Mouse (Mus musculus) frontal cortex, postnatal 10 days (tissue): ENCODE results near the gene Ldhd.
"Not testable (repeated sequence)": the region's sequence is repeated elsewhere in the genome, so short reads cannot be mapped to it uniquely, and the experiment has no call there.

Source experiments
- DNase-seq, 2 experiments: peaks; one replicate each; pipeline ENCODE4 v3.0.0; 2022; ENCODE audit warnings: low spot score in 2 of 2, mixed read lengths in 1 of 2

Ldhd gene

DNA sequence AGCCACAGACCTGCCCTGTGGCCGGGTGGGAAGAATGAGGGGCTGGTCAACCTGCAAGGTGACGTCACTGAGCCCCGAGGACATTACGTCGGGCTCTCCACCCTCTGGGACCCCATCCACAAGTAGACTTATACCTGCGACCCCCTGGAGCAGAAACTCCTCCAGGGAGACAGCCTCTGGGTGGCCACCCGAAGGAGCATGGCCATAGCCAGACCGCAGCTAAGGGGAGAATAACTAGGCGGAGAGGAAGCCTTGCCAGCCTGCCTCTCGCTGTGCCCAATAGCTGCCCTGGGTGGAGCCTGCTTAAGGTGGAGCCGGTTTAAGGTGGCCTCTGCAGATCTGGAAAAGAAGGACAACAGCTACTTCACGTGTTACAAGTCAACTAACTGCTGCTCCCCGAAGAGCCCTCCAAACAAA lies at the start of gene Ldhd:
TSS of gene Ldhd (minus strand) at position 270 of the 417 bp plus-strand sequence.
- DNase-seq: peak in 1 of 2 experiments; percentile 48

DNA sequence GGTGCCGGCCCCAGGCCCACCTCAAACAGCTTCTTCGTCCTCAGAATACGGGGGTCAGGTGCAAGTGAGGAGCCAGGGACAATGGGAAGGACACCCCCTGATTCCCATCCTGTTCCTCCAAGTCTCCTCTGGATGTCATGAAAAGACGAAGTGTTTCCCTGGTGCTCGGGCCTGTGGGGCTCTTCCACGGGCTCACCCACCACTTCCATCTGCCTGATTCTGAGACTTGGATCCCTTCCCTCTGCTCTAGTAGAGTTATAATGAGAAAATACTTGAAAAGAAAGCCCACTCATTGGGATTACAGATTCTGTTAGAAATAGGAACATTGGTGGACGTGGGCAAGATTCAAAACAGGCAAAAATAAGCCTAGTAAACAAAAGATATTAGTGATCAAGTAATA lies 48.7 kb upstream of the Ldhd start:
- no peak for DNase-seq

DNA sequence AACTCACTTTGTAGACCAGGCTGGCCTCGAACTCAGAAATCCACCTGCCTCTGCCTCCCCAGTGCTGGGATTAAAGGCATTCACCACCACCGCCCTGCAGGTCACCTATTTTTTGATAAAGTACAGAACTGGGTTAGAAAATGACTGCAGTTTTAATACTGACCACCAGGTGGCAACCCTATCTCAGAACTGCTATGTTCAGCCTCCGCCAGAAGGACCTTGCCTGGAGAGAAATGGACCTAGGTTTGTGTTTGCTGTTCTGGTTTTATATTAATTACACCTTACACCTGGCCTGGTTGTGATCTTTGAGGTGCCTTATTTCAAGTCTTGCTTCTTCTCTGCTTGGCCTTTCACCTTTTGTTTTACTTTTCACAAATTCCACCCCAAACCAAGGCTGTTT lies 47.9 kb upstream of the Ldhd start:
- DNase-seq: peak in 1 of 2 experiments; percentile 40

DNA sequence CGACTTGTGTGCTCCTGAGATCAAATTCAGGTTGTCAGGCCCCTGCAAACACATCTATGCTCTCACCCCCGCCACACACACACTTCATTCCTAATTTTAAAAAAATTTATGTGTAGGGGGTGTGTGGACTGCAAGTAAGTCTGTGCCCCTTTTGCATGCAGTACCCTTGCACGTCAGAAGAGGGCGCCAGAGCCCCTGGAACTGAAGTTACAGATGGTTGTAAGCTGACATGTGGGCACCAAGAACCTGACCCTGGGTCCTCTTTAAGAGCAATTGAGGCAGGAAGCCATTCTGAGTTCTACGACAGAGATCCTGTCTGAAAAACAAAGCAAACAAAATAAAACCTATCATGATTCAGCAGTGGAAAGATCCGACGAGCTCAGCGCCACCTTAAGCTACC lies 46.1 kb upstream of the Ldhd start:
- no peak for DNase-seq

DNA sequence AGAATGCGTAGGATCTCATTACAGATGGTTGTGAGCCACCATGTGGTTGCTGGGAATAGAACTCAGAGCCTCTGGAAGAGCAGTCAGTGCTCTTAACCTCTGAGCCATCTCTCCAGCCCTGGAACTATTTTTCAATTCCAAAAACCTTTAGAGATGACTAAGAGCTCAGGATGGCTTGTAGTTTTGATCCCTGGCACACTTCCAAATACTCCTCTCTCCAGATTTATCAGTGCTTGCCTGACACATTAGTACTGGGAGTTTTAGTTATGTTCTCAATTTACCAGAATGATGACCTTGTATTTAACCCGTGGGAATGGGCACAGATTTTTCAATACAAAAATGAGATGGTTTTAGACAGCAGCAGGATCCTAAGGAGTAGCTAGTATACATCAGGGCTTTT lies 36.6 kb upstream of the Ldhd start:
- no peak for DNase-seq

DNA sequence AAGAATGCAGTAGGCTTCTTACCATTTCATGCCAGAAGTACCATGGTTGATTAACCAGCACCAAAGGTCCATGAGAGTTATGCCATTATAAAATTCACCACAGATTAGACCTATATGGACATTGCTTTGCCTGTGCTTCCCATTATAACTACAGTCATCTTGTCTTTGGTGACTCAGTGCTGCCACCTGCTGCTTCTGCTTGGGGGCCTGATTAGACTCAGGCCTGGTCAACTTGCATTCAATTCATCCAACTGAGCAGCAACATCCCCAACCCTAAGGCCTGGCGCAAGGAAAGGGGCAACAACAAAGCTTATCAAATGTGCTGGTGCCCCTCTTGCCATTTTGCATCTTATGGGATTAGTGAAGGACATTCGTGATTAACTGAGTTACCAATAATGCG lies 32.3 kb upstream of the Ldhd start:
- DNase-seq: peak; percentile 36 to 57

DNA sequence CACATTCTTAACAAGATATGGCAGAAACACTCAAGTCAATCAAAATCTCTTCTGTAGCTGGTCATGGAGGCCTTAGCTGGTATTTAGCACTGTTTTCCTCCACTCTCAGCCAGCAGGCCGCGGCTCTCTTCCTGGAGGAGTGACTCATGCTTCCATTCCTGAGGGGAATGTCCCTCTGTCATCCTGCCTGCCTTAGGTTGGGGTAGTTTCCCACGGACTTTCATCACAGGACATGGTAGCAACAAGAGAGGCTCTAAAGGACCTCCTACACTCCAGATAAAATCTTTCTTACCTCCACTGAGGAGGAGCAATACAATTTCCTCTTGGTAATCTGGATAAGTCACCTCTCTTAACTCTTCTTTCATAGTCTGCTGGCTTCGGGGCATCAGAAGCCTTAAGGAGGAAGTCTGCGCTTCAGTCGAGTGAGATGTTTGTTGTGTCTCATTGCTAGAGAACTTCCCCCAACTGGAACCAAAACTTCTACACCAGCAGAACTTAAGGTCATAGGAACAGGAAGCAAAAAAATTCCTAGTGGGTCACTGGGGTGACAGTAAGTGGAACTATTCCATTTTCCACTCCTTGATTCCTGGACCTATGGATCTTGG lies 28.7 kb upstream of the Ldhd start:
- no peak for DNase-seq

DNA sequence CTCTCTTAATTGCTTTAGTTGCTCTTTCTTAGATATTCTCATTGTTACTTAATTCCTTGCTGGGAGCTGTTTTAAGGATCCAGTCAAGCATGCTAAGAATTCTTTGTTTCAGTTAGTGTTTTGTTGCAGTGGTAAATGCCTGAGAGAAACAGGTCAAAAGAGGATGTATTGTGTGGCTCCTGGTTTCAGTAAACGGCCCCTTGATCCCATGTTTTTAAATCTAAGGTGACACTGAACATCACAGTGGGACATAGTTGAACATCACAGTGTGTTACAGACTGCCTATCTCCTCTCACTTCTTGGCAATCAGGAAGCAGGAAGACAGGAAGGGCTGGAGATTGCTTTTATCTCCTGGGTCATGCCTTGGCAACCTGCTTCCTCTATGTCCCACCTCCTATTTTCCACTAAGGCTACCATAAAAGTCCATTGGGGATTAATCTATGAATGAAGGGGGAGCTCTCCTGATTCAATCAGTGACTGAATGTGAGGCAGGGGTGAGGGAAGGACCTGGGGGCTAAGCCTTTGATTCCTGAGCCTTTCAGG lies 27.2 kb upstream of the Ldhd start:
- no peak for DNase-seq

DNA sequence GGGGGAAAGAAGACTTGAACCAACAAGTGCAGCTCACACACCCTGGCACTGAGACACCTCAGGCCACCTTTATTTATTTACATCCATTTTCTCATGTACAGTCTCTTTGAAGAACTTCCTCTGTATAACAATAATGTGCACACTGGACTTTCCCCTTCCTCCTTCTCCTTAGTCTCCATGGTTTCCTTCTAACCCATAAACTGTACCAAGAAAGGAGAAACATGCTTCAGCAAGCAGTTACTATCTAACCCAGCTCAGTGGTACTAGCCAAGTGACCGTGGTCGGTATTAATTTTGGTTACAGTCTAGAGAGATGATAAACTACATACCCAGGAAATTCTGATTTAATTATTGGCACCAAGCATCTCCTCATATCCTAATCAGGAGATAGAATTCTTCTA lies 23.4 kb upstream of the Ldhd start:
- DNase-seq: no peak

DNA sequence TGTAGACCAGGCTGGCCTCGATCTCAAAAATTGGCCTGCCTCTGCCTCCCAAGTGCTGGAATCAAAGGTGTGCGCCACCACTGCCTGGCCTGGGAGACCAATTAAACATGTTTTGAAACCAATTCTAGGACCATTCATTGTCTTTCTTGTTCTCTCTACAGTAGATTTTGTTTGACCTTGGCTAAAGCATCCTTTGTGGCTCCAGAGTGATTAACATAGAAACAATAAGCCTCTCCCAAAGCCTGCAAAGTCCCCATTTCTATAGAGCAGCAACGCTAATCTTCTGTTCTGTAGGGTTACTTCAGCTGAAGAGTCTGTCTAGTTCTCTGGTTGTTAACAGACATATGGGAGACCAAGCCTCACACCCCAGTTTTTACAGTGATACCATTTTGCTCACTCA lies 20.5 kb upstream of the Ldhd start:
- DNase-seq: no peak

DNA sequence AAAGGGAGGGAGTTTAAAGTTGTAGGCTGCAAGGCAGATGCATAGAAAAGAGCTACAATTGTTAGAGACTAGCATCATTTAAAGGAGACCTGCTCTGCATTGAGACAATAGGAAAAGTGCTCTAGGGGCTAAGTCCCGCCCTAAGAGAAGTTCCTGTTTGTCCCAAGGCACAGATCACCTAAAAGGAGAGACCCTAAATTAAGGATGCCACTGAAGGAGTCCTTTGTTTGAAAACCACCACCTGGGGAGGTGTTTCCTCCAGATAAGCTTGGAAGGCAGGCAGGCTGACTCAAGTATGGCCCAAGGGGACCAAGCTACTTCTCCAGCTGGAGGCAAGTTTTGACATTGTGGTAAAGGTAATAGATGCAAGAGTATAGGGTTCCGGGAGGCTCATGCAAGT lies 18.7 kb upstream of the Ldhd start:
- DNase-seq: no peak

DNA sequence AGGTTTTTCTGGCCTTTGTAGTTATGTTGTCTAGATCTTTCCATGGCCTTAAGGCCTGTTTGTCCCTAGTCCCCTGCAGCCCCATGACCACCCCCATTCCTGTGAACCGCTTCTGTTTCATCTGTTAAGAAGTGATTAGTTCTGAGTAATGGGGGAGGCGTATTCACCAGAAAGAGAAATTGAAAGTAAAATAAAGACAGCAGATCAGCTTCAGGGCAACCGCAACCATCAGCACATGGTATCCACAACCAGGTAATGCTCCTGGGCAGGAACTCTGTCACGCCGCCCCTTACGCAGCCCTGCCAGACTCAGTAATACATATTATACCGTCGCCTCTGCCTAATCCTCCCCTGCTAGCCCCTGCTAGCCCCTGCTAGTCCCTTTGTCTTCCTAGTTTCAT lies 15.5 kb upstream of the Ldhd start:
- DNase-seq: no peak

DNA sequence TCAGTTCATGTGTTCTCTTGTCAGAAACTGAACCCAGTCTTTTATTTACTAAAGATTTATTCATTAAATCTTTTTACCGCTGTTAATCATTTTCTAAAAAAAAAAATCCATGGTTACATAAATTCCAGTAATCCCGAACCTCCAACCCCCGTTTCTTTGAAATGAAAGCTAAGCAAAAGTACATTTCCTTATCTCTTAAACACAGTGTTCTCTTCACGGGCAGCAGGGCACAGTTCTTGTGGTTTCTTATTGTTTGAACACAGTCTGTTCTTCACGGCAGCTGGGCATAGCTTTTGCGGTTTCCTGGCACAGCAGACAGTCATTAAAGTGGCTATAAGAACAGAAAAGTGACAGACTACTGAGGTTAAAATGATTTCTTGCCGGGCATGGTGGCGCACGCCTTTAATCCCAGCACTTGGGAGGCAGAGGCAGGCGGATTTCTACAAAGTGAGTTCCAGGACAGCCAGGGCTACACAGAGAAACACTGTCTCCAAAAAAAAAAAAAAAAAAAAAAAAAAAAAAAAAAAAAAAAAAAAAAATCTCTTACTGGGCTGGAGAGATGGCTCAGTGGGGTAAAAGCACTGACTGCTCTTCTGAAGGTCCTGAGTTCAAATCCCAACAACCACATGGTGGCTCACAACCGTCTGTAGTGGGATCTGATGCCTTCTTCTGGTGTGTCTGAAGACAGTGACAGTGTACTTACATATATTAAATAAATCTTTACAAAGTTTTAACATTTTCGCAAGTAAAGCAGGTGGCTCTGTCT lies 14.3 kb upstream of the Ldhd start:
- not testable (repeated sequence) for DNase-seq

DNA sequence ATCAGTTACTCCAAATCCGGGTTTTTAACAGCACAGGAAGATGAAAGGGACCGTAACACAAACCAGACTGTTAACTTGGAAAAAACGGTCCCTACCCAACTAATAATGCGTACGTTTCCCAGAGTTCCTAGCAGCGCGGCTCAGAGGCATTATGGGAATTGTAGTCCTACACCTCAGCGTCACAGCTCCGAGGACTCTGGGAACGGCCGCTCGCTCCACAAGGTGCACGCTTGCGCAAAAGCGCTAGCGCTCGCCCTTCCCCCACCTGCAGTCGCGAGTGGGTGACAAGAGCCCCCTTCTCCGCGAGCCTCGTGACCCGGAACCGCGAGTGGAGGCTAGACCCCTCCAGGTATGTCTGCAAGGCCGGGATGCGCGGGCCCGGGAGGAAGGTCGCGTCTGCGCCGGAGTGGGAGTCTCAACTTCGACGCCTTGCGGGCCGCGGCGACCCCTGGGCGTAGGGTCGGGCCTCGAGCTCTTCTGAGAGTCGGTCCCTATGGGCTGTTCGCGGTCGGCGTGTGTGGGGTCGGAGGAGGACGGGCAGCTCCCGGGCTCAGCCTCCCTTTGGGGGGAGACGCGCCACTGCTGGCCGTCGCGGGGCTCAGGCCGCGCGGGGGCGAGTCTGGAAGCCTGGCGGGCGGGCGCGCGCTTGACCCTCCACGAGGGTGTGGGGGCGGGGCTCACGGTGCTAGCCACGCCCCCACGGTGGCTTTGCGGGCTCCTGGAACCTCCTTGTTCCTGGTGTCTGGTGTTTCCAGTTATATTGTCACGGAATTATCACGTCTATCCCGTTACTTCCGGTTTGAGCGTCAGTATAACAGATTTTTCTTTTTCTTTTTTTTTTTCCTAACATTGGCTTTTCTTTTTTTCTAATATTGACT lies 13.3 kb upstream of the Ldhd start, which contains the start of gene Zfp1:
TSS of gene Zfp1 (plus strand) at position 138 of the 878 bp plus-strand sequence.
- peak; percentile 91 to 95 for DNase-seq

DNA sequence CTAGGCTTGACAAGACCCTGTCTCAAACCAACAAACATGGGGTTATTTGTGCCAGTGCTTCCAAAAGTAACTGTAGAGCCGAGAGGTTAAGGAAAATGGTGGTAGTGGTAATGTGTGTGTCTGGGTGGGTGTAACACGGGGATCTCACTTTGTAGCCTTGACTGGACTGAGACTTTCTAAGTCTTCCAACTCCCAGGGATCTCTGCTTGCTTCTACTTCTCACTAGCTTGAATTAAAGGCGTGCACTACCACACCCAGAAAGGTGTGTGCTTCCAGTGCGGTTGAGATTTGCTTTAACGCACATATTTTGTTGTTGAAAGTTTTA lies 12.7 kb upstream of the Ldhd start:
- DNase-seq: no peak

DNA sequence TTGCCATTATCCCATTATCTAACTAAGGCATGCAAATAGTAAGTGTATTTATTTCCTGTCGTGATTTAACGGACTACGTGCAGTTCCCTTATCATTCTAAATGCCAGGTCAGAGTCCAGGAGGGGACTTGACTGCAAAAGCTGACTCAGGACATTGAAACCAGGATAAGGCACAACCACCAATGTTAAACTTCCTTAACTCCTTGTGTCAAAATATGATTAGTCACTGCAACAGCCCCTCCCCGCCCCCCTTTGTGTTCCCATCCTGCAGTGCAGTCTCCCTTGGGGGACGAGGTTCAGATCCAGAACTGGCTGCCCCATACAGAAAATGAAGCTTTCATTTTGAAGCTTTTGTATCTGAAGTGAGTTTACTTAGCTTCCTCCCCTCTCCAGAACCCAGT lies 12.3 kb upstream of the Ldhd start:
- DNase-seq: no peak

DNA sequence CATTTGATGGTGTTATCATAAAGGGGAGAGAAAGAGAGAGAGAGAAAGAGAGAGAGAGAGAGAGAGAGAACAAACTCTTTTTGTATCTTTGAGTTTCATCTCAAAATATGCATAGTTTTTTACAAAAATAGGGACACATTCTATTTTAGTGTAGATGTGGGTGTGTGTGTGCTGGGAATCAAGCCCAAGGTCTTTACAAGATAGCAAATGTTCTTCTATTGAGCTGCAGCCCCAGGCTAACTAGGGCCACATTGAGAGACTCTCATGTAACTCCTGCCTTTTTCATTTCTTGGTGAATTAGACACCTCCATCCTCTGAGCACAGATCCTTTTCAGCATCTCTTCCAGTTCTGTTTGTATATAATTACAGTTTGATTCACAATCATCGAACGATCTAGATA lies 10.9 kb upstream of the Ldhd start:
- DNase-seq: no peak

DNA sequence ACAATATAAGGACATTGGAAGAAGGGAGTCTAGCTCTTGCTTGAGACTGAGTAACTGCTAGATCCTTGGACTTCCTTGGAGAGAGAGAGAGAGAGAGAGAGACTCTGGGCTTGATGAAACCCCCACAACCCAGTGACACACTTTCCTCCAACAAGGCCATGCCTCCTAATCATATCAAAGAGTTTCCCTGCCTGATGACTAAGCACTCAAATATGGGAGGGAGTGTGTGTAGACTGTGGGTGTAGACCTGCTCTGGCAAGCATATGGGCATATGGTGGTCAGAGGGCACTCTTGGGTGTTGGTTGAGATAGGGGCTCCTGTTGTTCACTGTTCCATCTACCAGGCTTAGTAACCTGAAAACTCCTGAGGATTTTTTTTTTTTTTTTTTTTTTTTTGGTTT lies 7.9 kb upstream of the Ldhd start:
- no peak for DNase-seq

DNA sequence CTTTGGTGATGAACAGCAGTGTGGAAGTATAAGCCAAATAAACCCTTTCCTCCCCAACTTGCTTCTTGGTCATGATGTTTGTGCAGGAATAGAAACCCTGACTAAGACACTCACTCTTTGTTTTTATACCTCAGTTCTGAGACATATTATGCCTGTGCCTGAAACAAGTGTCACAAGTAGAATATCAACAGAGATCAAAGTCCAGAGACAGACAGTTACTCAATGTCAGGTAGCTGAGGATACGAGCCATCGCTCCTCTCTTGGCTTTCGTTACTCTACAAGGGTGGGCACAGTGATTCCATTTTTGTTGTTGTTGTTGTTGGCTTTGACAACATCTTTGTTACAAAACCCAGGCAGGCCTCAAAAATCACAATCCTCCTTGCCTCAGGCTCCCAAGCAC lies 2.8 kb upstream of the Ldhd start:
- DNase-seq: no peak

DNA sequence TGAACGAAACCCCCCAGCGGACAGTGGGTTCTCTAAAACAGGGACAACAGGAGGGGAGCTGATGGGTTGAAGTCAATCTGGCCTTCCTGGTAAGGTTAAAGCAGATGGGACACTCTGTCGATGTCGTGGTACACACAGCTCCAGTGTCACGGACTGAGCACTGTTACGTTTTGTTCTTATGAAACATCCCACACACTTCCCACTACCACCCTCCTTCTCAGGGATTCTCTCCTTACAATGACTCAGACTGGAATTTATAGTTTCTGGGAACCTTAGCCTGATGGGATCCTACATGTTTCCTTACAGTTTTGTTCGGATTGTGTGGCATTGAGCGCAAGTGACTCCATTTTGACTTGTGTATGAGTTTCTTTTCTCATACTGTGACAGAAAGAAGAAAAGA lies 1.4 kb upstream of the Ldhd start:
- no peak for DNase-seq

DNA sequence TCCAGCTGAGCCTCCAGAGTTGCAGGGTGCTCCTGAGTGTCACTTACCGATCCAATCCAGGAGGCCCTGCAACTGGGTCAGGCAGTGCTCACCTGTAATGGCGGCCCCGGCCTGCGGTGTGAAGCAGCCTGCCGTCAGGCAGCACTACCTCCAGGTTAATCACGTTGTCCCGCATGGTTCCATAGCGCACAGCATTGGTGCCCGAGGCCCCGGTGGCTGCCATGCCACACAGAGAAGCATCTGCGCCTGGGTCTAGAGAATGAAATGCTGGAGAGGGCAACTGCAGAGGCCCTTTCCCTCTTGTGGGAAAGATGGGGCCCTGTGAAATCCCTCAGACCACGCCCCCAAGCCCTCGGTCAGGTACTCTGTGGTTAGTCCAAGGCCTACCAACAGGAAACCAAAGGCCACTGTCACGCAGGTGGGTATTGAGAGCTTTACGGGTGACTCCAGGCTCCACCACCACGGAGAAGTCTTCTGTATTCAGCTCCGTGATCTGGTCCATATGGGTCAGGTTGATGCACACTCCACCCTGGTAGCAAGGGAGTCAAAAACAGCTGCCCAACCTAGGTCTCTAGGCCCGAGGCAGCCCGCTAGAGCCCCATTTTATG lies 1.2 kb downstream of the Ldhd start:
- DNase-seq: no peak

DNA sequence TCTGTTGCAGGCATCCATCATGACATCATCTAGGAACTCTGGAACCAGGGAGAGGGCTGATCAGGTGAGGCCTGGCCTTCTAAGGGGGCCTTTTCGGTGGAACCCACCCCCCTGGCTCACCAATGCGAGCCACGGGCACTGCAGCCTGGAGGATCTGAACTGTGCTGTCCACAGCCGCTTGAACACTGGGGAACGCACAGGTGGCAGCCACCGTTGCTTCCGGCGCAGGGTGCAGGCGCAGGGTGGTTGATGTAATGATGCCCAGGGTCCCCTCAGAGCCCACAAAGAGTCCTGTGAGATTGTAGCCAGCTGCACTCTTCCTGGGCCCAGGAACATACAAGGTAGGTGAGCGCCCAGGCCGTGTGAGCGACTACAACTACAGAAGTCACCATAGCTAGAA lies 1.8 kb downstream of the Ldhd start:
- DNase-seq: no peak
